Mouse (Mus musculus) adrenal gland, postnatal 36 days (tissue): ENCODE measurements at regions not wholly inside any gene's neighbourhood (a gene's known extent, or its start where the extent isn't known, plus 50 kb on each side); places are given as distances from the start of the nearest gene placed in this dataset.

Source experiments
- DNase-seq, 2 experiments: peaks; one replicate each; pipeline ENCODE4 v3.0.0; 2021; ENCODE audit warnings: mixed read lengths in 1 of 2

- DNase-seq = no peak
Observed at GRCm38 (mm10) chr6:31165011-31165410, 206.1 kb upstream of the Klf14 start.

DNA sequence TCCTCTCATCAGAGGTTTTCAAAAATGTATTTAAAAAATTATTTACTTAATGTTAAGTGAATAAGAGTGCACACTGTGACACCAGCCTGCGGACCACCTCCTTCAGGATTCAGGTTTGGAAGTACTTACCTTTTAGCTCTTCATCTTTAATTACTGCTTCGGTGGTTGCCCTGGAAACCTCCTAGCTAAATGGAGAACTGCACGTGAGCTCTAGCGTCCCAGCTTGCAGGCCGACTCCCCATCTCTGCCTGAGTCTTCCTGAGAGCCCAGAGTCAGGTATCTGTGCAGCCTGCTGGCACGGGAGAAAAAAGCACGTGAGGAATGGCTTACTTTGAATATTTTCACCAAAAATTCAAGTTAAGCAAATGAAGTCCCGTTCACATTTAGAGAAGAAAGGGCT, 207.5 kb upstream of the Klf14 start:
- no peak for DNase-seq

DNA sequence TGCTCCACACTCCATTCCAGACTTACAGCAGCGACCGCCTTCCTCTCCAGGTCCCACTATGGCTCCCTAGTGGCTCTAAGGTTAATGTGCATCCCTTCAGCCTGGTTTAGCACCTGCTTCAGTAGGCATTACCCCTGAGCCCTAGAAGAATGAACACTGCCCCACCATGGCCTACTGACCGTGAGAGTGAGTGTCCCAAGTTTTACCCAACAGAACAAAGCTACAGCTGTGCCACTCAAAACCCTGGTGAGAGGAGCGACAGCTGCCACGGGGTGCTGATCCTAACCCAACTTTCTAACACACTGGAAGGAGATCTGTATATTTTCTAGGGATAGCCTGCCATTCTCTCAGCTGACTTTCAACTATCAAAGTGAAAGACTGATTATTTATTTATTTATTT, 208.9 kb upstream of the Klf14 start:
- DNase-seq = no peak

- DNase-seq = no peak
Observed at GRCm38 (mm10) chr6:31168730-31169129, 209.9 kb upstream of the Klf14 start.

- DNase-seq = no peak
Observed at GRCm38 (mm10) chr6:31169343-31169742, 210.5 kb upstream of the Klf14 start.

DNA sequence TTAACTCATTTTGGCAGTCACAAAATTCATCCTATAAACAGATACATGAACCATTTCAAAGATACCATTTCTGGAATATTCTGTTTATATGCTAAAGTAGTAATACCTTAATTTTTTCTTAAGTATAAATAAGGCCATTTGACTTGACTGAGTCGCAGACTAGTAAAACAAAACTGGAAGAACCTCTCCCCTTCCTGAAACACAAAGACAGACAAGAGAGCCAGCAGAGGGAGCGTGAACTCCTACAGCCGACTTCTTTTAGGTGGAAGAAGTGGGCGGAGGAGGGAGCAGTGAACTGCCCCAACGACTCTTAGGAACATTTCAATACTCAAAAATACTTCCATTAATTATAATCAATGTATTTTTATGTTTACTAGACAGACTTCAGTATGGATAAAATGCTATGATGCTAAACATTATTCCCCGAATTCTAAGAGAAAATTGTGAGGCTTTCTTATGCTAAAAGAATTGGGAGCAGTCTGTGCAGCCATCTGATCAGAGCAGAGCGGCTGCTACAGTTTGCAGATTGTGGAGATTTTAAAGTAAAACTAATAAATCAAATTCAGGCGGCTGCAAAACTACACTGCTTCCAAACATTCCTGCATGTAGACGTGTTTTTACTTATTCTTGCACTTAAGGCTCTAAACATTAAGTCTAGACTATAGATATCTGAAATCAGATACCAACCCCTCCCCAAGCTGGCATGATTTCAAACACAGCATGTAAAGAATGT, 211.2 kb upstream of the Klf14 start:
- no peak for DNase-seq

- no peak for DNase-seq
Observed at GRCm38 (mm10) chr6:31171831-31172569, 213.1 kb upstream of the Klf14 start.

- no peak for DNase-seq
Observed at GRCm38 (mm10) chr6:31175769-31176168, 216.9 kb upstream of the Klf14 start.

DNA sequence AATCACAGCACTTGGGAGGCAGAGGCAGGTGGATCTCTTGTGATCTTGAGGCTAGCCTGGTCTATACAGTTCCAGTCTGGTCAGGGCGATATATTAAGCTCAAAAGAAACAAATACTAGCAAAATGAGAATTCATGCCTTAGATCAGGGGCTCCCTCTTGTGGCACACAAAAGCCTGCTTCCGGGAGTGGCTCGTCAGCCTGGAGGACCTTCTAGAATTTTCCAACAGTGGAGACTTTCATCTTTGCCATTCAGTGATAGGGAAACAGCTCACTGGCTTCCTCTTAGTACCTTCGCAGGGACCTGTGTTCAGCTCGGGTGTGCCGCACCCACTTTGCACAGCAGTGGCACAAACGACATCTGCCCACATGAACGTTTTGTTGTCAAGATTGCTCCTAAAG, 217.5 kb upstream of the Klf14 start:
- peak in 1 of 2 experiments; percentile 39 for DNase-seq

GRCm38 (mm10) chr6:31176831-31177230, 218.0 kb upstream of the Klf14 start:
- no peak for DNase-seq

DNA sequence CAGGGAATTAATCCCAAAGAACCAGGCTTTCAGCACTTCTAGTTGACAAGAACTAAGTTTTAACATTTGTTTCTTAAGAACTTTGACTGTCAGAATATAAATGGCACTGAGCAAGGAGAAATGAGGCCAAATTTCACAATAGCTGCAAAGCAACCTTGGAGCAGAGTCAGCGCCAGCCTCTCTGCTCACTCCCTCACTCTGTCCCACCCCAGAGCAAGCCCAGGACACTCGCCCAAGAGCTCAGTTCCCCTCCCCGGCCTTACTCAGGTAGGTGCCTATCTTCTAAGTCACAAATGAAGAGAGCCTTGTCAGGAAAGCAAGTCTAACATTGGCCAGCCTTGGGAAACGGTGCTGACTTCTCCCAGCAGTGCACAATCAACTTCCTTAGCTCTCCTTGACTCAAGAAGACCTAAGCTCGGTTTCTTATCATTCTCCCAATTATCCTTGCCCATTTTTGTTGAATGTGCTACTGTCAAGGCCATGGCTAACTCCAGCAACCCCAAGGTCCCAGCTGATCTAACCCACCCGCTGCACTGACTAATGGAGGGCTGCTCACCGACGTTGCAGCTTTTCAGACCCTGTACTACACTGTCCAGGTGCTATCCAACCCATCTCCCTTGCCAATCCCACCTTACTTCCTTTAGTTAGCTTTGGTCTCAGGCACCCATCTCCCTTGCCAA, 219.5 kb upstream of the Klf14 start:
- peak; percentile 67 to 76 for DNase-seq

DNA sequence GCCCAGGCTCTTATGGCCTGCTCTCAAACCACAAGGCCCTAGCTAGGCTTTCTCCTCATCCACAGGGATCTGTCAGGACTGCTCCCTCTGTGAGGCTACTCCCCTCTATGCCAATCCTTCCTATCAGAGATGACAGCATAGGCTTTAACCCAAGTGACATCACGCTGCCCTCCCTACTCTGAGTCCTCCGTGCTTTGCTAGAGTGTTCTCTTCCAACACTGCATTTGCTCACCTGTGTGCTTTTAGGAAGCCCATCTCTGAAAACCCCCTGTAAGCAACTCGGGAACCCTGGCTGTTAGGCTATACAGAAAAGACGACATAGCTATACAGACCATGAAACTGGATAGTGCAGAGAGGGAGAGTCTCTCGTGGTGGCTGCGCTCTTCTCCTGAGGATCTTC, 216.3 kb upstream of the Mkln1 start:
- DNase-seq = no peak

GRCm38 (mm10) chr6:31183127-31183526, 215.4 kb upstream of the Mkln1 start:
- DNase-seq = no peak

DNA sequence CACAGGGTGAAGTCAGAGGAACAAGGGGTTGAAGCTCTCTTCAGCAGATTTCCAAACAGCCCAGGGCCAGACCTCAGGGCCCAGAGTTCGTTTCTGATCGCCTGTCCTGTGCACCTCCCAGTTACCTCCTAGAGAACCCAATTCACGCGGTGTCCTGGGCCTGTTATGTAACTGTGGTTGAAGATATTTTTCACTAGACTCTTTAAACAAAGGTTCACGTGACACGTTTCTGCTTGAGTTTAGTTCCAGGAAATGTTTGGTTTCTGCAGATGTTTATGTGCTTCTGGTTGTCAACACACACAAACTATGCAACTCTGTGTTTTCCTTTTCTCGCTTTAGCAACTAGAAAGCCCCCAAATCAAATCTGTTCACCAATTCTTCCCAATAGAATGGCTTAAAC, 214.0 kb upstream of the Mkln1 start:
- no peak for DNase-seq

GRCm38 (mm10) chr6:31185151-31185550, 213.4 kb upstream of the Mkln1 start:
- DNase-seq = no peak

DNA sequence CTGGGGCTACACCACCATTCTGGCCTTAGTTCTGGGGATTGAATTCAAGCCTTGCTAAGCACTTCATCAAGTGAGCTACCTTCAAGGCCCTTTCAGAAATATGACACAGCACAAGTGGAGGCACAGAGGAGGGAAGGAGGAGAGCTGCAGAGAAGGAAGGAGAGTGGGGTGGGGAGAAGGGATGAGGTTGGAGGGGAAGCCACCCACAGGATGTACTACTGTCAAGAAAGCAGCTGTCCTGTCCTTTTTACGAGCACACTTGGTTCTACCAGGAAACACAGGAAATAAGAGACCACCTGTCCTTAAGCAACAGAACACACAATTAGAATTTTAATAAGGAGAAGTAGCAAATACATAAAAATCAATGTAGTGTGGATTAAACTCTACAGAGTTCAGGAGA, 210.5 kb upstream of the Mkln1 start:
- no peak for DNase-seq

DNA sequence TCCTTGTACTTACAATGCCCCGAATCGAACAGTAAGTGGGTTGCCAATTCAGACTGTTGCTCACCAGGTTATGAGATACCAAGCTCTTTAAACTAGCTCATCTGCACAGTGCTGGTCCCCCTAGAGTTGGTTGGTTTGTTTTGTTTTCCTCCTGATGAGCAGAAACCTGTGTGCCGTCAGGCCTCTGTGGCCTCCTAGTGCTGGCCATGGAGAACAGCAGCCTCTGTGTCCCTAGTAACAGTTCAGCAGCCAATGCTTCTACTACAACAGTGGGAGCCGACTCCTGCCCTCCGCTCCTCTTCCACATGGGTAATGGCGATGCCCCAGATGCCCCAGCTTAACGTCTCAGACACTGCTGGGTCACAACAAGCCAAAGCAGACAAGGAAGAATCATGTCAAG, 209.5 kb upstream of the Mkln1 start:
- peak in 1 of 2 experiments; percentile 41 for DNase-seq

GRCm38 (mm10) chr6:31190070-31190469, 208.5 kb upstream of the Mkln1 start:
- no peak for DNase-seq

GRCm38 (mm10) chr6:31190628-31191373, 207.7 kb upstream of the Mkln1 start:
- DNase-seq = no peak

DNA sequence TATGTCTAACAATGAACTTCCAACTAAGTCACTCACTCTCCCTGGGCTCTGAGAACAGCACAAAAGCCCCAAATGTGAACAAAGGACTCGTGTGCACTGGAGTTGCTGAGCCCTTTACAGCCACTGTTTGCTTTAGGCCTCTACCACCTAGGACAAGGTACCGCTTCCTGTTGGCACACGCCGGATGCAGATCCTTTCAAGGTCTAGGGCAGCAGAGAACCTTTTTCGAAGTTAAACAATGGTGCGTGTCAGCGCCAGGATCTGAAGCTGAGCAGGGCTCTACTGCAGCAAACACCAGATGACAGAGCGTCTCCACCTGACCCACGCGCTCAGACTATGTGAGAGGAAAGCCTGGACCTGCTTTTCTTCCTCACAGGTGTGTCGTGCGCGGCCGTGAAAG, 207.0 kb upstream of the Mkln1 start:
- no peak for DNase-seq

GRCm38 (mm10) chr6:31192197-31192596, 206.3 kb upstream of the Mkln1 start:
- no peak for DNase-seq

DNA sequence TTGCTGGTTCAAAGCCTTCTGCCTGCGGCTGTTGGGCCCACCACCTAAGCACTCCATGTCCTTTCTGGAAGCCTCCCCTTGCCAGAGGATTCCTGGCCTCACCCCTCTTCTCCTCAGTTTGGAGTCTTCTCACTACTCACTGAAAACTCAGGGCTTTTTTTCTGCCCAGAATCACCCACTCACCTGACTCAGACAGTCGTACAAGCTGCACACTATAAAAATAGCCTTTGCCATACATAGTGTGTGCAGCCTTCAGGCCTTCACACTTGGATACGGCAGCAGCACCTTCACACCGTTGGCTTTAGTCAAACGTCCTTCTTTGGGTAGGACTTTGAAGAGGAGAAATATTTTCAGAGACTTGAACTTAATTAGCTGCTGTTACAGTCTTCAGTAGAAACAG, 205.3 kb upstream of the Mkln1 start:
- no peak for DNase-seq
